Mouse (Mus musculus): ENCODE data around the gene Ccnd3. TPM values are rescaled to one million over a fixed set of nuclear protein-coding genes. Genes with fewer than 3 reads are reported as not detected.
"Not testable (repeated sequence)": the region's sequence is repeated elsewhere in the genome, so short reads cannot be mapped to it uniquely, and the experiment has no call there.

Ccnd3 gene
- polyA plus RNA-seq, 1 experiment from 2014 or later: 180 TPM

GRCm38 (mm10) chr17:47624572-47624971 is 119.7 kb downstream of the Ccnd3 start:
- H3K4me2 ChIP-seq (replicated peaks; ENCODE audit: low read depth); ATAC-seq; H3K4me1 ChIP-seq (replicated peaks; ENCODE audit: control insufficient read depth, insufficient read depth, low read length); H3K4me3 ChIP-seq (ENCODE audit: low read depth, low read length); H3K9me3 ChIP-seq (ENCODE audit: control insufficient read depth); H3K9ac ChIP-seq (ENCODE audit: low read depth, low read length); H3K27ac ChIP-seq (ENCODE audit: low read depth, low read length); H3K27me3 ChIP-seq (replicated peaks; ENCODE audit: control insufficient read depth, insufficient read depth, low read length): not testable (repeated sequence)
- WGBS: 99% methylated on average over 4 of the region's 5 CpGs
- H3K36me3 ChIP-seq (ENCODE audit: control insufficient read depth, insufficient read depth): peaks cover 53% of the 10 kb centered on the region
- TF ChIP-seq CTCF (IDR thresholded peaks at IDR 0.05; ENCODE audit: low read depth): 0 out of 2 replicates have a peak, but pooled peaks have one; percentile 3

GRCm38 (mm10) chr17:47625088-47625487 is 120.2 kb downstream of the Ccnd3 start:
- H3K4me1 ChIP-seq (replicated peaks; ENCODE audit: control insufficient read depth, insufficient read depth, low read length): no peaks in the 10 kb centered on the region
- no peaks in the 10 kb centered on the region for H3K9me3 ChIP-seq (ENCODE audit: control insufficient read depth)
- no peak for ATAC-seq
- no peak overlapping the region for H3K4me3 ChIP-seq (ENCODE audit: low read depth, low read length)
- 93% methylated on average over 2 of the region's 2 CpGs for WGBS
- no peak overlapping the region for H3K4me2 ChIP-seq (replicated peaks; ENCODE audit: low read depth)
- H3K27me3 ChIP-seq (replicated peaks; ENCODE audit: control insufficient read depth, insufficient read depth, low read length): no peaks in the 10 kb centered on the region
- H3K9ac ChIP-seq (ENCODE audit: low read depth, low read length): no peak overlapping the region
- H3K36me3 ChIP-seq (ENCODE audit: control insufficient read depth, insufficient read depth): peaks cover 48% of the 10 kb centered on the region
- no peak for TF ChIP-seq CTCF (IDR thresholded peaks at IDR 0.05; ENCODE audit: low read depth)
- no peak overlapping the region for H3K27ac ChIP-seq (ENCODE audit: low read depth, low read length)

- Histone ChIP-seq H3K27me3 (replicated peaks; ENCODE audit: control insufficient read depth, insufficient read depth, low read length) (no peaks in the 10 kb centered on the region), H3K9me3 (ENCODE audit: control insufficient read depth) (no peaks in the 10 kb centered on the region), H3K27ac (ENCODE audit: low read depth, low read length) (no peak overlapping the region), H3K4me3 (ENCODE audit: low read depth, low read length) (no peak overlapping the region), H3K9ac (ENCODE audit: low read depth, low read length) (no peak overlapping the region), H3K4me1 (replicated peaks; ENCODE audit: control insufficient read depth, insufficient read depth, low read length) (no peaks in the 10 kb centered on the region), H3K4me2 (replicated peaks; ENCODE audit: low read depth) (no peak overlapping the region), H3K36me3 (ENCODE audit: control insufficient read depth, insufficient read depth) (peaks cover 41% of the 10 kb centered on the region)
- ATAC-seq: no peak
- WGBS: 89% methylated on average over 5 of the region's 5 CpGs
- no peak for TF ChIP-seq CTCF (IDR thresholded peaks at IDR 0.05; ENCODE audit: low read depth)
These were observed 121.2 kb downstream of the Ccnd3 start for GRCm38 (mm10) chr17:47626031-47626430.

GRCm38 (mm10) chr17:47627791-47628190 is 122.9 kb downstream of the Ccnd3 start:
- Histone ChIP-seq H3K9me3 (ENCODE audit: control insufficient read depth) (no peaks in the 10 kb centered on the region), H3K4me3 (ENCODE audit: low read depth, low read length) (peak overlapping the region; percentile 60; the same call in 1 of the 2 replicates), H3K9ac (ENCODE audit: low read depth, low read length) (no peak overlapping the region), H3K36me3 (ENCODE audit: control insufficient read depth, insufficient read depth) (peaks cover 25% of the 10 kb centered on the region), H3K27me3 (replicated peaks; ENCODE audit: control insufficient read depth, insufficient read depth, low read length) (no peaks in the 10 kb centered on the region), H3K4me1 (replicated peaks; ENCODE audit: control insufficient read depth, insufficient read depth, low read length) (peaks cover 2% of the 10 kb centered on the region; the same call in 1 of the 2 replicates), H3K4me2 (replicated peaks; ENCODE audit: low read depth) (peak overlapping the region; percentile 96), H3K27ac (ENCODE audit: low read depth, low read length) (peak overlapping the region; percentile 92)
- 78% methylated on average over 2 of the region's 2 CpGs for WGBS
- TF ChIP-seq CTCF (IDR thresholded peaks at IDR 0.05; ENCODE audit: low read depth): peak; percentile 50
- no peak for ATAC-seq

- TF ChIP-seq CTCF (IDR thresholded peaks at IDR 0.05; ENCODE audit: low read depth): no peak
- peak overlapping the region; percentile 60 for H3K4me3 ChIP-seq (ENCODE audit: low read depth, low read length)
- H3K4me1 ChIP-seq (replicated peaks; ENCODE audit: control insufficient read depth, insufficient read depth, low read length): peaks cover 7% of the 10 kb centered on the region; the same call in 1 of the 2 replicates
- peak; percentile 91 for ATAC-seq
- no peaks in the 10 kb centered on the region for H3K9me3 ChIP-seq (ENCODE audit: control insufficient read depth)
- H3K27me3 ChIP-seq (replicated peaks; ENCODE audit: control insufficient read depth, insufficient read depth, low read length): no peaks in the 10 kb centered on the region
- H3K27ac ChIP-seq (ENCODE audit: low read depth, low read length): peak overlapping the region; percentile 92
- under 1% methylated on average over 58 of the region's 63 CpGs for WGBS
- peak overlapping the region; percentile 57 for H3K9ac ChIP-seq (ENCODE audit: low read depth, low read length)
- peak overlapping the region; percentile 96 for H3K4me2 ChIP-seq (replicated peaks; ENCODE audit: low read depth)
- peaks cover 12% of the 10 kb centered on the region; the same call in 1 of the 2 replicates for H3K36me3 ChIP-seq (ENCODE audit: control insufficient read depth, insufficient read depth)
These were observed 124.2 kb downstream of the Ccnd3 start for GRCm38 (mm10) chr17:47628851-47629676.

- H3K27me3 ChIP-seq (replicated peaks; ENCODE audit: control insufficient read depth, insufficient read depth, low read length): no peaks in the 10 kb centered on the region
- H3K4me2 ChIP-seq (replicated peaks; ENCODE audit: low read depth): peak overlapping the region; percentile 96
- peak overlapping the region; percentile 92 for H3K27ac ChIP-seq (ENCODE audit: low read depth, low read length)
- H3K9ac ChIP-seq (ENCODE audit: low read depth, low read length): peak overlapping the region; percentile 57
- peaks cover 7% of the 10 kb centered on the region; the same call in 1 of the 2 replicates for H3K4me1 ChIP-seq (replicated peaks; ENCODE audit: control insufficient read depth, insufficient read depth, low read length)
- H3K4me3 ChIP-seq (ENCODE audit: low read depth, low read length): peak overlapping the region; percentile 60
- no peaks in the 10 kb centered on the region for H3K9me3 ChIP-seq (ENCODE audit: control insufficient read depth)
- ATAC-seq: peak; percentile 39
- under 1% methylated on average over 60 of the region's 61 CpGs for WGBS
- TF ChIP-seq CTCF (IDR thresholded peaks at IDR 0.05; ENCODE audit: low read depth): 0 out of 2 replicates have a peak, but pooled peaks have one; percentile 10
- H3K36me3 ChIP-seq (ENCODE audit: control insufficient read depth, insufficient read depth): 0 out of 2 replicates have a peak, but pooled peaks cover 7% of the 10 kb centered on the region
These were observed 125.1 kb downstream of the Ccnd3 start for GRCm38 (mm10) chr17:47629717-47630677.
